Mouse (Mus musculus) hindbrain, embryonic 11.5 days (tissue): ENCODE measurements at regions not wholly inside any gene's neighbourhood (a gene's known extent, or its start where the extent isn't known, plus 50 kb on each side); places are given as distances from the start of the nearest gene placed in this dataset.

Source experiments
- ATAC-seq: fragments of 200-750 bp; cut with Nextera tagmentation; 2 replicates; pipeline ENCODE4 v1.8.0; 2017; ENCODE audit warnings: mild to moderate bottlenecking, moderate TSS enrichment, moderate library complexity; ENCODE audit not compliant: low FRiP score
- DNase-seq: peaks from one replicate; pipeline ENCODE4 v3.0.0-alpha.2; 2015; ENCODE audit warnings: low spot score
- H3K27ac ChIP-seq: fragments of 300-500 bp; sonication (generic); 2 replicates; pipeline ENCODE4 v1.5.1; 2014; ENCODE audit warnings: mild to moderate bottlenecking, low read depth, low read length
- H3K27me3 ChIP-seq: fragments of 300-500 bp; sonication (generic); 2 replicates; pipeline ENCODE4 v1.6.1; 2014; ENCODE audit warnings: mild to moderate bottlenecking, low read length, moderate library complexity, mixed read lengths; ENCODE audit not compliant: control insufficient read depth, insufficient read depth
- H3K36me3 ChIP-seq: fragments of 300-500 bp; sonication (generic); 2 replicates; pipeline ENCODE4 v1.6.1; 2014; ENCODE audit warnings: mild to moderate bottlenecking, low read length, moderate library complexity, mixed read lengths; ENCODE audit not compliant: control insufficient read depth, insufficient read depth
- H3K4me1 ChIP-seq: fragments of 300-500 bp; sonication (generic); replicated peaks from 2 replicates; pipeline ENCODE4 v1.6.1; 2014; ENCODE audit warnings: low read length, mixed read lengths; ENCODE audit not compliant: control insufficient read depth, insufficient read depth
- H3K4me2 ChIP-seq: fragments of 300-500 bp; sonication (generic); replicated peaks from 2 replicates; pipeline ENCODE4 v1.6.1; 2014; ENCODE audit warnings: mild to moderate bottlenecking, low read depth, low read length
- H3K4me3 ChIP-seq: fragments of 300-500 bp; sonication (generic); 2 replicates; pipeline ENCODE4 v1.5.1; 2014; ENCODE audit warnings: low read depth, low read length
- H3K9ac ChIP-seq: fragments of 300-500 bp; sonication (generic); 2 replicates; pipeline ENCODE4 v1.6.1; 2014; ENCODE audit warnings: low read depth, low read length
- H3K9me3 ChIP-seq: fragments of 300-500 bp; sonication (generic); 2 replicates; pipeline ENCODE4 v1.6.1; 2016; ENCODE audit warnings: low read length; ENCODE audit not compliant: control insufficient read depth
- WGBS: fragments of 180-500 bp; shearing (Covaris S2); extraction: QIAGEN DNeasy Blood & Tissue Kit; methylation state at CpG from one replicate; pipeline ENCODE4 v1.1.7; 2014; 5-methylcytosine and 5-hydroxymethylcytosine counted together

DNA sequence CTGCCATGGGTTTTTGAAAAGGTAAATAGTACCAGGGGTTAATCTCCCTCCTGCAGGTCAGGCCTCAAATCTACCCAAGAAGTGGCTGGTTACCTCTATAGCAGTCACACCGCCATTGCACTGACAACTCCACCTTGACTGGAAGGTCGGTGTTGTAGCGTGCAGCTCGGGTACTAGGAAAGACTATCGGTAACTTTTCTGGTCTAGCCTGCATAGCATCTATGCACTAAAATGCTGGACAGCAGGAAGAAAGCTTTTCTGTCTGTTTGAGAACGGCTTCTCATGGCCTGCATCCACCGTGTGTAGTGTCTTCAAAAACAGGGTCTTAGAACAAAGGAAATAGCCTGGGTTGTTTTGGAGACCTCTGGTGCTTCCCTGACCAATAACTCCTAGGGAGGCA is 88.8 kb downstream of the Bms1 start:
- Histone ChIP-seq H3K4me3 (no peak overlapping the region), H3K36me3 (no peaks in the 10 kb centered on the region), H3K27ac (no peak overlapping the region), H3K4me1 (no peaks in the 10 kb centered on the region), H3K9ac (no peak overlapping the region), H3K27me3 (no peaks in the 10 kb centered on the region), H3K4me2 (no peak overlapping the region), H3K9me3 (no peaks in the 10 kb centered on the region)
- WGBS = 90% methylated on average over 7 of the region's 7 CpGs
- no peak for DNase-seq
- no peak for ATAC-seq

DNA sequence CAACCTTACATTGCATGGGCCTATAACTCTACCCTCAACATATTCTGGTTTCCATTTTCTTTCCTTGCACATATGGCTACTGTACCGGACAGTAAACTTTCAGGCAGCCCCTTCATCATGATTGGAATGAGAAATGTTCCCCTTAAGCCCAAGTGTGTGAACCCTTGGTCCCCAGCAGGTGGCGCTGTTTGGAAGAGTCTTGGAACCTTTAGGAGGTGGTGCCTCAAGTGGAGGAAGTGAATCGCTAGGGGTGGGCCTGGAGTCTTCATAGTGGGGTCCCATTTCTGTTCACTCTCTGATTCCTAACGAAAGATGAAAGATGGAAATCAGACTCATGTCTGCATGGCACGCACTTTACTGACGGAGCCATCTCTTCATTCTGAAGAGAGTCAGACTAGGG is 91.8 kb downstream of the Bms1 start:
- Histone ChIP-seq H3K9me3 (no peaks in the 10 kb centered on the region), H3K4me3 (no peak overlapping the region), H3K36me3 (no peaks in the 10 kb centered on the region), H3K27ac (no peak overlapping the region), H3K27me3 (no peaks in the 10 kb centered on the region), H3K4me2 (no peak overlapping the region), H3K9ac (no peak overlapping the region), H3K4me1 (no peaks in the 10 kb centered on the region)
- ATAC-seq (no peak), DNase-seq (peak; percentile 20)
- WGBS = 72% methylated on average over 6 of the region's 6 CpGs

DNA sequence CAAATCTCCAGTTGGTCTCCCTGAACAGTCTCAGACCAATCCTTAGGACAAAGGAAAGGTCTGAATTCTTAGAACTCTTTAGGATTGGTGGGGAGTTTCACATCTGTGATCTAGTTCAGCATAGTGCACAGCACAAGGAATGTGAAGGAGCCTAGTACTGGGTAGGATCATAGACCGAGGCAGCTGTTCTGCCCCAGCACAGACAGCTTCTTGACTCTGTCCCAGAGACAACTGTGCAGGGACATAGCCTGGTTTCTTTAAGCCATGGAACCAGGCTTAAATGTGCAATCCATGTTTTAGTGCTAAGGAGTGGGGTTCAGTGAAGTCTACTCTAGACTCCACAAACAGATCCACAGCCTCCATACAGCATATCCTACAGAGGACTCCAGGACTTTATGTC is 93.6 kb downstream of the Bms1 start:
- H3K4me1 ChIP-seq = no peaks in the 10 kb centered on the region
- 96% methylated on average over 1 of the region's 1 CpGs for WGBS
- ATAC-seq (no peak), DNase-seq (no peak)
- no peaks in the 10 kb centered on the region for H3K27me3 ChIP-seq
- no peak overlapping the region for H3K9ac ChIP-seq
- no peak overlapping the region for H3K4me2 ChIP-seq
- no peak overlapping the region for H3K27ac ChIP-seq
- H3K36me3 ChIP-seq = no peaks in the 10 kb centered on the region
- no peak overlapping the region for H3K4me3 ChIP-seq
- H3K9me3 ChIP-seq = no peaks in the 10 kb centered on the region

DNA sequence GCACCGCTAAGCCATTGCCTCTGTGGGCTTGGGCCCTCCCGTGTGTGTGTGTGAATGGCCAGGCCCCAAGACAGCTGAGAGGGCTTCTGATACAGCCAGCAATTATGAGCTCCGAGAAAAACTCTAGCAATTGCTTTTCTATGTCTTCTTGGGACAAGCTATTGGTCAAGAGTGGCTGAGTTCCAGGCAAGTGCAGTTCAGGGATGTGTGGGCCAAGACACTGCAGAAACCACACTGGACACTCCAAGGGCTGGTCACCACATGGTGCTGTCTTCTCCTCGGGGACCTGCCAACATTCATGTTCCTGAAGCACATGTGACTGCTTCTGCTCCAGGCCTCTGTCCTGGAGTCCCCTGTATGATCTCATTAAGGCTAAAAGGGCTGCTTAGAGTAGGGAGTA is 94.7 kb downstream of the Bms1 start:
- Histone ChIP-seq H3K4me2 (no peak overlapping the region), H3K27ac (no peak overlapping the region), H3K36me3 (no peaks in the 10 kb centered on the region), H3K4me3 (no peak overlapping the region), H3K9me3 (no peaks in the 10 kb centered on the region), H3K27me3 (no peaks in the 10 kb centered on the region), H3K9ac (no peak overlapping the region), H3K4me1 (no peaks in the 10 kb centered on the region)
- 86% methylated on average over 4 of the region's 4 CpGs for WGBS
- no peak for DNase-seq
- no peak for ATAC-seq

DNA sequence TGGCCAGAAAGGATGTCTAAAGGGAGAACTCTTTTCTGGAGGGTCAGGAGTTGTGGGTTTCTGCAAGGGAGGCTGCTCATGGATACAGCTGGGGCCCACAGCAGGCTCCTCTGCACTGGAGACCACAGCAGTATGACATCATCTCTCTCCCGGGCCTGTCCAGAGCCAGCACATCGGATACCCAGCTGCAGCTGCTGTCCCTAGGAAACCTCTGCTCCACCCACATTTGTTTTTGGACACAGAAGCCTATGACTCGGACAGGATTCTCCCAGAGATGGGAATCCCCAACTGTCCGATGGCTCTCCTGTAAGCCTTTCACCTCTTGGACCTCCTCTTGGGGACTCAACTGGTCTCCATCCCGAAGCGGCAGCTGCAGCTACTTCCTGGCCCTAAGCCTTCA is 96.2 kb downstream of the Bms1 start:
- Histone ChIP-seq H3K9ac (no peak overlapping the region), H3K27ac (no peak overlapping the region), H3K4me1 (no peaks in the 10 kb centered on the region), H3K36me3 (no peaks in the 10 kb centered on the region), H3K4me3 (no peak overlapping the region), H3K9me3 (no peaks in the 10 kb centered on the region), H3K27me3 (no peaks in the 10 kb centered on the region), H3K4me2 (no peak overlapping the region)
- DNase-seq (no peak), ATAC-seq (no peak)
- 68% methylated on average over 6 of the region's 6 CpGs for WGBS

DNA sequence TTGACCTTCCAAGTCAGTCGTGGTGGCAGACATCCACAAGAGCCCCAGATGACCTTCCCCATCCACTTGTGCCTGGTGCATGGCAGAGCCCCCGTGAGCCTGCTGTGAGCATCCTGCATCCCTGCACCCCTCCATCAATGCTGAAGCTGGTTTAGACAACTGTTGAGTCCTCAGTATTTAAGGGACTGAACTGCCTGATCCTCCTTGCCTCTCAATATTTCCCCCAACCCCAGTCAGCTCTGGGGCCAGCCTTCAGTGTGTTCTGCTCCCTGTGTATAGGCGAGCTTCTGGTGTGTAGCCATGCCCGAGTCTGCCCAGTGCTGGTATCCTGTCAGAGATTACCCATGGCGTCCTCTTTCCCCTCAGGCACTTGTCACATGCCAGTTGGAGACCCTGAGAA is 96.6 kb downstream of the Bms1 start:
- H3K27ac ChIP-seq = no peak overlapping the region
- no peaks in the 10 kb centered on the region for H3K36me3 ChIP-seq
- H3K4me1 ChIP-seq = no peaks in the 10 kb centered on the region
- H3K9ac ChIP-seq = no peak overlapping the region
- ATAC-seq = no peak
- no peak overlapping the region for H3K4me3 ChIP-seq
- whole genome bisulfite sequencing = 75% methylated on average over 5 of the region's 5 CpGs
- H3K9me3 ChIP-seq = no peaks in the 10 kb centered on the region
- H3K27me3 ChIP-seq = no peaks in the 10 kb centered on the region
- DNase-seq = no peak
- no peak overlapping the region for H3K4me2 ChIP-seq

DNA sequence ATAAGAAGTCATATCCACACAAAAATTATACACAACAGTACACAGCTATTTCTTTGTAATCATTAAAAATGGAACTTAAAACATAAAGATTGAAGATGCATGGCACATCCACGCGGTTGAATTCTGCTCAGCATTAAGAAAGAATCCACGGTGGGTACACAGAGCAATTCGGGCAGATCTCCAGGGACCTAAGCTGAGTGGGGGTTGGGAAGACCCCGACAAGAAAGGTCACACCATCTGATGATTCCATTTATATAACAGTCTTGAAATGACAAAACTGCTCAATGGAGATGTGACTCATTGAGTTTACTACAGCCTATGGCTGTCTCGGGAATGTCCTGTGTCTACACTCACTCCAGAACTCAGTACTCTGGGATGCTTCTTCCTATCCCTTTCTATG is 97.2 kb downstream of the Bms1 start:
- no peak for ATAC-seq
- H3K27ac ChIP-seq = no peak overlapping the region
- H3K4me3 ChIP-seq = no peak overlapping the region
- DNase-seq = no peak
- H3K9ac ChIP-seq = no peak overlapping the region
- WGBS = 86% methylated on average over 6 of the region's 6 CpGs
- no peaks in the 10 kb centered on the region for H3K9me3 ChIP-seq
- no peaks in the 10 kb centered on the region for H3K36me3 ChIP-seq
- no peaks in the 10 kb centered on the region for H3K27me3 ChIP-seq
- no peak overlapping the region for H3K4me2 ChIP-seq
- no peaks in the 10 kb centered on the region for H3K4me1 ChIP-seq

DNA sequence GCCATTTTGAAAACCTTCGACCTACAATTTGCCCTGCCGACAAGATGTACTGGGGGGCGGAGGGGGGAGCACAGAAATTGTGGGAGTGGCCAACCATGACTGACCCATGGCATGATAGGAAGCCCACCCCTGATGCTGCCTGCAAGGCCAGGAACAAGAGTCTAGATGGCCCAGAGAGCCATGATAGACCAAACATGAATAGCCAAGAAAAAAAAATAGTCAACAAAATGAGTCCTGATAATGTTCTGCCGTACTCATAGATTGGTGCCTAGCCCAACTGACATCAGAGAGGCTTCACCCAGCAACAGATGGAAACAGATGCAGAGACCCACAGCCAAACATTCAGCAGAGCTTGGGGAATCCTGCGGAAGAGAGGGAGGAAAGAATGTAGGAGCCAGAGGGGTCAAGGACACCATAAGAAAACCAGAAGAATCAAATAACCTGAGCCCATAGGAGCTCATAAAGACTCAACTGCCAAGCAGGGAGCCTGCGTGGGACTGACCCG is 99.2 kb downstream of the Bms1 start:
- ATAC-seq = no peak
- no peaks in the 10 kb centered on the region for H3K4me1 ChIP-seq
- H3K27ac ChIP-seq = no peak overlapping the region
- no peak overlapping the region for H3K4me3 ChIP-seq
- no peak overlapping the region for H3K9ac ChIP-seq
- no peaks in the 10 kb centered on the region for H3K27me3 ChIP-seq
- WGBS = 91% methylated on average over 7 of the region's 7 CpGs
- no peaks in the 10 kb centered on the region for H3K36me3 ChIP-seq
- no peak for DNase-seq
- H3K9me3 ChIP-seq = no peaks in the 10 kb centered on the region
- no peak overlapping the region for H3K4me2 ChIP-seq

DNA sequence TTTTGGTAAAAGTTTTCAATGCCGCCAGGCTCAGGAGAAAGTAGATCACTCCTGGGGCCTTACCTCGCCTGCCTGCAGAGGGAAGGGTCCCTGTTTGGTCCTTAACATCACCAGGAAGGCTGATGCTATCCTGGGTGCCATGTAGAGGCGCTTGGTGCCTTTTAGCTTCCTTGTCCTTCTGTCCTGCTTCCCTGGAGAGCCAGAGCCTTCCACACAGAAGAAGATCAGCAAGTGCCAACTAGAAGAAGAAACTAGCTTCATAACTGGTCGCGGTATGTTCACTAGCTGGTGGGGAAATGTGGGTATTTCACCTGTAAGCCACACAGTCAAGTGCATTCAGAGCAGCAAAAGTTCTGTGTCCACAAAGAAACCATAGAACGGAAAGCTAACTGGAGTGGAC is 103.4 kb downstream of the Bms1 start:
- Histone ChIP-seq H3K9me3 (no peaks in the 10 kb centered on the region), H3K4me3 (no peak overlapping the region), H3K27ac (no peak overlapping the region), H3K27me3 (no peaks in the 10 kb centered on the region), H3K36me3 (no peaks in the 10 kb centered on the region), H3K9ac (no peak overlapping the region), H3K4me2 (no peak overlapping the region), H3K4me1 (no peaks in the 10 kb centered on the region)
- no peak for DNase-seq
- 86% methylated on average over 6 of the region's 6 CpGs for WGBS
- ATAC-seq = no peak
